Mouse (Mus musculus) spleen, adult 2 months (tissue): Measurements from ENCODE around the gene Gpr19. TPM values are rescaled to one million over a fixed set of nuclear protein-coding genes. Genes with fewer than 3 reads are reported as not detected.

Experiments
- DNase-seq, 2 experiments: peaks; one replicate each; pipeline versions ENCODE4 v3.0.0 to v3.0.0-alpha.2; 2012 to 2021; ENCODE audit warnings: low spot score in 2 of 2, low read depth in 1 of 2
- H3K27ac ChIP-seq: fragments of 200-500 bp; 2 replicates; pipeline ENCODE4 v1.5.1; 2012; ENCODE audit warnings: low read length, inconsistent platforms; ENCODE audit not compliant: insufficient read depth
- H3K27me3 ChIP-seq: fragments of 200-500 bp; 2 replicates; pipeline ENCODE4 v1.6.1; 2012; ENCODE audit warnings: mild to moderate bottlenecking, moderate library complexity, low read length, inconsistent platforms; ENCODE audit not compliant: control insufficient read depth, insufficient read depth
- H3K36me3 ChIP-seq: fragments of 200-500 bp; 2 replicates; pipeline ENCODE4 v1.6.1; 2012; ENCODE audit warnings: mild to moderate bottlenecking, low read length, inconsistent platforms; ENCODE audit not compliant: control insufficient read depth, insufficient read depth
- H3K4me1 ChIP-seq: fragments of 200-500 bp; 2 replicates; pipeline ENCODE4 v1.6.1; 2011; ENCODE audit warnings: inconsistent platforms; ENCODE audit not compliant: control insufficient read depth, insufficient read depth, insufficient read length
- H3K4me3 ChIP-seq: fragments of 200-500 bp; 2 replicates; pipeline ENCODE4 v1.5.1; 2011; ENCODE audit warnings: mild to moderate bottlenecking, inconsistent platforms; ENCODE audit not compliant: insufficient read depth, insufficient read length; ENCODE audit errors: extremely low read depth
- CTCF ChIP-seq: fragments of 200-500 bp; IDR thresholded peaks from 2 replicates; pipeline ENCODE4 v1.5.1; 2011; ENCODE audit warnings: mild to moderate bottlenecking, inconsistent platforms; ENCODE audit not compliant: insufficient read depth, insufficient read length, insufficient replicate concordance; ENCODE audit errors: extremely low read depth
- POLR2A ChIP-seq: fragments of 200-500 bp; IDR thresholded peaks from 2 replicates; pipeline ENCODE4 v1.6.1; 2011; ENCODE audit warnings: low read depth, low read length, inconsistent platforms
- WGBS: fragments of 180-500 bp; shearing (Covaris S2); methylation state at CpG from one replicate; pipeline ENCODE4 v1.1.7; 2018; 5-methylcytosine and 5-hydroxymethylcytosine counted together
- polyA plus RNA-seq: library from polyadenylated mRNA; depleted of rRNA; stranded (reverse); fragments of >200 nt; gene quantifications from 2 replicates; pipeline ENCODE4 v1.2.3, GENCODE M21; 2012

Gpr19 gene
- polyA plus RNA-seq, 1 experiment, result 6.4 TPM

DNA sequence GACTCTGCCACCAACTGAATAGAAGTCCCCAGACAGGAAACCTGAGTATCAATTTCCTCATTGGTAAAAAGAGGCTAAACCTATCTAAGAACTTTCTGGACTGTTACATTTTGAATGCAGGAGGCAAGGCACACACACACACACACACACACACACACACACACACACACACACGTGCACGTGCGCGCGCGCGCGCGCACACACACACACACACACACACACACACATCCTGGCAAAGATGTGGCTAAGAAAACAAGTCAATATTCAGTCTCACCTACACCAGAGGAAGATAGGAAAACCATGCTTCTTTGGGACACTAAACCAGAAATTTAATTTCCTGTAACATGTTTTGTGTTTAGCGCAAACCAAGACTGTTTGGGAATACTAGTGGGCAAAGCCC, 20.4 kb upstream of the Gpr19 start:
- H3K36me3 ChIP-seq, result peaks cover 10% of the 10 kb centered on the region; the same call in 1 of the 2 replicates
- 49% methylated on average over 10 of the region's 10 CpGs for WGBS
- peaks cover 5% of the 10 kb centered on the region; the same call in 1 of the 2 replicates for H3K4me1 ChIP-seq
- DNase-seq, result no peak
- no peaks in the 10 kb centered on the region for H3K27me3 ChIP-seq
- H3K4me3 ChIP-seq, result no peak overlapping the region
- TF ChIP-seq CTCF, result no peak
- H3K27ac ChIP-seq, result peak overlapping the region; percentile 27

DNA sequence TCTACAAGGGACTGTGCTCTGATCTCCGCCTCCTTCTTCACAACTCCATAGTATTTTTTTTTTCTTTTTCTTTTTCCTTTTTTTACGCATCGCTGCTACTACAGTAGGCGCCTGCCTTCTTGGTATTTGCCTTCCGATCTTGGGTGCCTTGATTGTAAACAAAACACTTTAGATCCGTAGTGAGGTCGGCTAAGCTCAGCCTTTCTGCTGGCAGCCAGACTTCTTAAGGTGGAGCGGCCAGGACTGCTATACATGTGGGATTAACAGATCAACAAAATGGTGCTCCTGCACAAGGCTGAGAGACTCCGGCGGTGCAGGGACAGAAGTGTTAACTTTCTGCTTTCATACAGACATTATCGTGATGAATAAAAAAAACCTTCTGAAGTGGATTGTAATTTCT, 18.7 kb upstream of the Gpr19 start:
- no peak for TF ChIP-seq CTCF
- TF ChIP-seq POLR2A, result no peak
- WGBS, result 3% methylated on average over 11 of the region's 11 CpGs
- H3K27me3 ChIP-seq, result no peaks in the 10 kb centered on the region
- peak overlapping the region; percentile 62 for H3K4me3 ChIP-seq
- peak in 1 of 2 experiments; percentile 51 for DNase-seq
- peak overlapping the region; percentile 36 for H3K27ac ChIP-seq
- peaks cover 2% of the 10 kb centered on the region; the same call in 1 of the 2 replicates for H3K36me3 ChIP-seq
- peaks cover 5% of the 10 kb centered on the region; the same call in 1 of the 2 replicates for H3K4me1 ChIP-seq

DNA sequence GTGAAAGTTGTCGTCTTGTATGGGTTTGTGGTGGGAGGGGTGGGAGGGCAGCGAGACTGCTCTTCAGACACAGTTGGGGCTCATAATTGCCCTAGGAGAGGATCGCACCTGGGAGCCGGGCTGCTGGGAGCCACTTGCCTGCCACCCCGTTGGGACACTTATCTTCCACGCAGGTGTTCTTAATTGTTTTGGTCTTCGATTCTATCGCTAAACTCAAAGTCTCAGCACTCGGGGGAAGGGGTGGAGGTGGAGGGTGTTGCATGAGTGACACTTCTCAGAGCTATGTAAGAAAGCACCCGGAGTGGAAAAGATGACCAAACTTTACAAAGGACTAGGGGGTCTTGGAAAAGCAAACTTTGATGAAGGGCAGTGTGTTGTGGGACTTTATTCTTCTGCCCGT, 18.3 kb upstream of the Gpr19 start:
- TF ChIP-seq CTCF (no peak), POLR2A (no peak)
- Histone ChIP-seq H3K4me3 (peak overlapping the region; percentile 62), H3K4me1 (peaks cover 5% of the 10 kb centered on the region; the same call in 1 of the 2 replicates), H3K27me3 (no peaks in the 10 kb centered on the region), H3K27ac (peak overlapping the region; percentile 36), H3K36me3 (no peaks in the 10 kb centered on the region)
- whole genome bisulfite sequencing, result under 1% methylated on average over 11 of the region's 11 CpGs
- DNase-seq, result no peak

DNA sequence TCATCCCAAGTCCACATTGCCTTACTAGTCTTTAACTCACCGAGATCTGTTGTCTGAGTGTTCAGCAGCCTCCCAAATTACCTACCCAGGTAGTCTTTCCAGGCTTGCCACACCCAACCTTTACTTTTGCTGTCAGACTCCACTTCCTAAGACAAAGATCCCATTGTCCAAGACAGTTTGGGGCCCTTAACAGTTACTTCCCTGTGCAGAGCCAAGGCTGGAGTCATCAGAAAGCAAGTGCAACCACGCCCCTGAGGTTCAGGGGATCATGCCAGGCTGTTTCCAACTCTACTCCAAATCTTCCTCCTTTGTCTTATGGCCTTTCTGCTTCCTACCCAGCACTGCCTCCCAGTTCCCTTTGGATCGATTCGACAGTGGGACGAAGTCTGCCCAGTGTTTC, 16.1 kb upstream of the Gpr19 start:
- WGBS, result 90% methylated on average over 5 of the region's 5 CpGs
- peaks cover 5% of the 10 kb centered on the region; the same call in 1 of the 2 replicates for H3K4me1 ChIP-seq
- no peak for DNase-seq
- TF ChIP-seq POLR2A, result no peak
- no peak overlapping the region for H3K27ac ChIP-seq
- no peaks in the 10 kb centered on the region for H3K27me3 ChIP-seq
- H3K36me3 ChIP-seq, result no peaks in the 10 kb centered on the region
- no peak overlapping the region for H3K4me3 ChIP-seq

DNA sequence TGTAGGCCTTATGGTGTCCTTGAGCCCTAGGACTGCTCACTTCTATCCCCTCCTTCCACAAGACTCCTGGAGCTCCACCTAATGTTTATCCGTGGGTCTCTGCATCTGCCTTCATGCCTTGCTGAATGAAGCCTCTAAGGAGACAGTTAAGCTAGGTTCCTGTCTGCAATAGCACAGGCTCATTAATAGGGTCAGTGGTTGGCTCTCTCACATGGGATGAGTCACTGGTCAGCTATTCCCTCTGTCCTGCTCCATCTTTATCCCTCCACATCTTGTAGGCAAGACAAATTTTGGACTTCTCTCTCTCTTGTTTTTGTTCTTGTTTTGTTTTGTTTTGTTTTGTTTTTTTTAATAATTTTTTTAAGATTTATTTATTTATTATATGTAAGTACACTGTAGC, 7.4 kb upstream of the Gpr19 start:
- DNase-seq, result no peak
- TF ChIP-seq POLR2A (no peak), CTCF (no peak)
- Histone ChIP-seq H3K4me3 (no peak overlapping the region), H3K27ac (no peak overlapping the region), H3K4me1 (no peaks in the 10 kb centered on the region), H3K27me3 (no peaks in the 10 kb centered on the region), H3K36me3 (no peaks in the 10 kb centered on the region)
- 96% methylated on average over 1 of the region's 1 CpGs for WGBS

DNA sequence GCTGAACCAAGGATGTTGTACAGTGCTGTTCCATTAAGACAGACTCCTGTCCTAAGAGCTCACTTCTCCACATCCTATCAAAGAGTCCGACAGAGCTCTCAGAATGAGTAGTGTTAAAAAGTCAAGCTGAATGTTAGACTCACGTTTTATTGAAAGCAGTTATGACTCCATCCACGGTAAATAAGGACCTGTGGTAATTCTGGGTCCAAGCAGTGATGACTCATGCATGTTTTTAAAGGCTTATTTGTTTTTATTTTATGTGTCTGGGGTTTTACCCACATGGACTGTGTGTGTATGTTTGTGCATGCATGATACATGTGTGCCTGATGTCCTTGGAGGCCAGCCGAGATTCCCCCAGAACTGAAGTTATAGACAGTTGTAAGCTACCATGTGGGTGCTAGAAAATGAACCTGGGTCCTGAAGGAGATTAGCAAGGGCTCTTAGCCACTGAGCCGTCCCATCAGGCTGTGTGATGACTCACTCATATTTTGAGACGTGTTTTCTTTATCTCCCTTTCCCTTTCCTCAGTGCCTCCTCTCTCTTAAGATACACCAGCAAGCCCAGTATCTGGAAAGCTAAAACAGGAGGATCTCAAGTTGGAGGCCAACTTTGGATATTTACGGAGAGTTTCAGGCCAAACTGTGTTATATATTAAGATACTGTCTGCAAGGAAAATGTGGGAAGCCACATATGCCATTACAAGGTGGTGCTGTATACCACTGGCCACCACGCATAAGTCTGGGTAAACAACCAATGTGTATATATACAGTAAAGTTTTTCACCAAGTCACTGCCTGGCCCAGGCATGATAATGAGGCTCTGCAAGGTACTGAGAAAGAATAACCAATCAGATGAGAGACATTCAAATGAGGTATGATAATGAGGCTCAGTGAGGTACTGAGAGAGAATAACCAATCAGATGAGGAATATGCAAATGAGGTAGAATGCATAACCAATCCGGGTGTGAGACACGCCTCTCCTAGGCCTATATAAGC, 5.8 kb upstream of the Gpr19 start:
- no peak overlapping the region for H3K27ac ChIP-seq
- DNase-seq, result no peak
- TF ChIP-seq CTCF (no peak), POLR2A (no peak)

DNA sequence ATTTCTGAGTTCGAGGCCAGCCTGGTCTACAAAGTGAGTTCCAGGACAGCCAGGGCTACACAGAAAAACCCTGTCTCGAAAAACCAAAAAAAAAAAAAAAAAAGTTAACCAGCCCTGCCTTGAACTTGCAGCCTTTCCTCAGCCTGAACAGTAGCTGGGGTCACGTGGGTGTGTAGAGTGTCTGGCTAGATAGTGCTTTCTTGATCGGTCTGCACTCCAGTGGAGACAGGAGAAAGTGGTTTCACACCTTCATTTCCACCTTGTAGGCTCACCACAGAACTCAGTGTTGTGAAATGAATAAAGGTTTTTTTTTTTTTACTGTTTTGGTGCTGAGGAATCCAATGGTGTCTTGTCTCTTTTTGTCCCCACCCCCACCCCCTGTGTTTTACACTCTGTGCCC, 5.0 kb upstream of the Gpr19 start:
- Histone ChIP-seq H3K36me3 (no peaks in the 10 kb centered on the region), H3K4me1 (no peaks in the 10 kb centered on the region), H3K27ac (no peak overlapping the region), H3K4me3 (no peak overlapping the region), H3K27me3 (no peaks in the 10 kb centered on the region)
- TF ChIP-seq CTCF (no peak), POLR2A (no peak)
- 67% methylated on average over 3 of the region's 4 CpGs for WGBS
- DNase-seq, result no peak

More for the DNA sequence above, 5.8 kb upstream of the Gpr19 start:
- 90% methylated on average over 10 of the region's 10 CpGs for WGBS
- no peaks in the 10 kb centered on the region for H3K4me1 ChIP-seq
- H3K4me3 ChIP-seq, result no peak overlapping the region
- H3K36me3 ChIP-seq, result no peaks in the 10 kb centered on the region
- no peaks in the 10 kb centered on the region for H3K27me3 ChIP-seq
